Mouse (Mus musculus): ENCODE data around the gene Irf7. TPM values are rescaled to one million over a fixed set of nuclear protein-coding genes. Genes with fewer than 3 reads are reported as not detected.

Irf7 gene
- 100 to 1,000 TPM in 2 of 3 experiments, 10 to 100 TPM in 1; 95.5 to 112 (median 100) TPM for polyA plus RNA-seq (2017; shearing (Covaris generic))

- peak; percentile 83 for ATAC-seq
These were observed at the start of gene Irf7 for GRCm38 (mm10) chr7:141265739-141266561. TSS of gene Irf7 (minus strand) at chr7:141266481.

GRCm38 (mm10) chr7:141315974-141316373 lies 49.7 kb upstream of the Irf7 start:
- ATAC-seq: peak; percentile 82

- ATAC-seq: no peak
These were observed 48.8 kb upstream of the Irf7 start for GRCm38 (mm10) chr7:141315076-141315475.

- no peak for ATAC-seq
These were observed 48.1 kb upstream of the Irf7 start for GRCm38 (mm10) chr7:141314416-141314815.

- no peak for ATAC-seq
These were observed 38.3 kb upstream of the Irf7 start for GRCm38 (mm10) chr7:141304537-141304936.

GRCm38 (mm10) chr7:141302702-141303268 lies 36.5 kb upstream of the Irf7 start:
- peak; percentile 87 for ATAC-seq

GRCm38 (mm10) chr7:141301386-141301785 lies 35.1 kb upstream of the Irf7 start:
- ATAC-seq: no peak

- ATAC-seq: no peak
These were observed 32.9 kb upstream of the Irf7 start for GRCm38 (mm10) chr7:141299175-141299574.

- no peak for ATAC-seq
These were observed 31.8 kb upstream of the Irf7 start for GRCm38 (mm10) chr7:141297926-141298650.

- no peak for ATAC-seq
These were observed 28.2 kb upstream of the Irf7 start for GRCm38 (mm10) chr7:141294479-141294878.

- no peak for ATAC-seq
These were observed 27.7 kb upstream of the Irf7 start for GRCm38 (mm10) chr7:141293852-141294471.

GRCm38 (mm10) chr7:141292583-141293388 lies 26.5 kb upstream of the Irf7 start:
- no peak for ATAC-seq

- no peak for ATAC-seq
These were observed 25.8 kb upstream of the Irf7 start, which contains the start of gene Drd4 for GRCm38 (mm10) chr7:141291921-141292582. TSS of gene Drd4 (plus strand) at chr7:141292006.

- no peak for ATAC-seq
These were observed 21.8 kb upstream of the Irf7 start for GRCm38 (mm10) chr7:141288042-141288441.

- ATAC-seq: no peak
These were observed 16.5 kb upstream of the Irf7 start for GRCm38 (mm10) chr7:141282756-141283155.

- ATAC-seq: no peak
These were observed 15.2 kb upstream of the Irf7 start for GRCm38 (mm10) chr7:141281442-141281841.

- ATAC-seq: no peak
These were observed 12.7 kb upstream of the Irf7 start, which contains the start of gene Sct for GRCm38 (mm10) chr7:141278766-141279590. TSS of gene Sct (minus strand) at chr7:141279133.

- ATAC-seq: no peak
These were observed 11.7 kb upstream of the Irf7 start for GRCm38 (mm10) chr7:141277701-141278678.

GRCm38 (mm10) chr7:141276546-141276945 lies 10.3 kb upstream of the Irf7 start, which contains the start of gene Cdhr5:
TSS of gene Cdhr5 (minus strand) at chr7:141276786.
- ATAC-seq: no peak
